Mouse (Mus musculus) thymus, postnatal 36 days (tissue): Measurements from ENCODE around the gene Strn4.

Source experiments
- DNase-seq, 2 experiments: peaks; one replicate each; pipeline ENCODE4 v3.0.0; 2022; ENCODE audit warnings: mixed read lengths in 2 of 2

Gene Strn4

GRCm38 (mm10) chr7:16815351-16815941, at the start of gene Strn4:
Gene Strn4 (plus strand): TSS chr7:16815889.
- no peak for DNase-seq

- DNase-seq: peak; percentile 64 to 82
These were observed 49.2 kb upstream of the Strn4 start for GRCm38 (mm10) chr7:16766443-16766842.

- no peak for DNase-seq
These were observed 39.8 kb upstream of the Strn4 start for GRCm38 (mm10) chr7:16775888-16776287.

GRCm38 (mm10) chr7:16780076-16780475, 35.6 kb upstream of the Strn4 start:
- DNase-seq: no peak

GRCm38 (mm10) chr7:16780825-16781554, 34.7 kb upstream of the Strn4 start, which contains the start of gene Slc1a5:
Gene Slc1a5 (plus strand): TSS chr7:16781340.
- peak; percentile 96 to 97 for DNase-seq

GRCm38 (mm10) chr7:16781555-16781815, 34.2 kb upstream of the Strn4 start:
- DNase-seq: no peak

- DNase-seq: peak; percentile 48 to 60
These were observed 33.7 kb upstream of the Strn4 start for GRCm38 (mm10) chr7:16781816-16782554.

- DNase-seq: no peak
These were observed 33.0 kb upstream of the Strn4 start for GRCm38 (mm10) chr7:16782555-16783125.

GRCm38 (mm10) chr7:16783224-16783688, 32.4 kb upstream of the Strn4 start:
- DNase-seq: peak; percentile 51 to 56

- no peak for DNase-seq
These were observed 31.8 kb upstream of the Strn4 start for GRCm38 (mm10) chr7:16783758-16784415.

- DNase-seq: no peak
These were observed 31.2 kb upstream of the Strn4 start for GRCm38 (mm10) chr7:16784498-16784976.

- no peak for DNase-seq
These were observed 30.1 kb upstream of the Strn4 start for GRCm38 (mm10) chr7:16785541-16786083.

GRCm38 (mm10) chr7:16792316-16792715, 23.4 kb upstream of the Strn4 start:
- DNase-seq: no peak

- no peak for DNase-seq
These were observed 22.5 kb upstream of the Strn4 start for GRCm38 (mm10) chr7:16793010-16793725.

GRCm38 (mm10) chr7:16794886-16795285, 20.8 kb upstream of the Strn4 start:
- peak; percentile 22 to 49 for DNase-seq

- DNase-seq: no peak
These were observed 11.2 kb upstream of the Strn4 start for GRCm38 (mm10) chr7:16804409-16805028.

GRCm38 (mm10) chr7:16807936-16808335, 7.8 kb upstream of the Strn4 start:
- DNase-seq: peak; percentile 33 to 41

GRCm38 (mm10) chr7:16808647-16809046, 7.0 kb upstream of the Strn4 start:
- no peak for DNase-seq

GRCm38 (mm10) chr7:16809739-16810138, 6.0 kb upstream of the Strn4 start:
- peak; percentile 38 to 40 for DNase-seq

GRCm38 (mm10) chr7:16810399-16810919, 5.2 kb upstream of the Strn4 start:
- DNase-seq: no peak
